Mouse (Mus musculus) embryonic facial prominence, embryonic 12.5 days (tissue): Measurements from ENCODE around the gene Atg16l1. TPM values are rescaled to one million over a fixed set of nuclear protein-coding genes. Genes with fewer than 3 reads are reported as not detected.

Source experiments
- ATAC-seq: fragments of 200-750 bp; cut with Nextera tagmentation; 2 replicates; pipeline ENCODE4 v1.8.0; 2017; ENCODE audit not compliant: insufficient number of reproducible peaks, insufficient read depth, low FRiP score, low TSS enrichment
- H3K27ac ChIP-seq: fragments of 300-500 bp; sonication (generic); 2 replicates; pipeline ENCODE4 v1.5.1; 2016; ENCODE audit warnings: mild to moderate bottlenecking
- H3K27me3 ChIP-seq: fragments of 300-500 bp; sonication (generic); 2 replicates; pipeline ENCODE4 v1.6.1; 2016; ENCODE audit warnings: mild to moderate bottlenecking, moderate library complexity
- H3K36me3 ChIP-seq: fragments of 300-500 bp; sonication (generic); 2 replicates; pipeline ENCODE4 v1.6.1; 2016; ENCODE audit warnings: mild to moderate bottlenecking
- H3K4me1 ChIP-seq: fragments of 300-500 bp; sonication (generic); 2 replicates; pipeline ENCODE4 v1.6.1; 2016
- H3K4me2 ChIP-seq: fragments of 300-500 bp; sonication (generic); replicated peaks from 2 replicates; pipeline ENCODE4 v1.6.1; 2016; ENCODE audit warnings: mild to moderate bottlenecking, moderate library complexity
- H3K4me3 ChIP-seq: fragments of 300-500 bp; sonication (generic); 2 replicates; pipeline ENCODE4 v1.5.1; 2016; ENCODE audit warnings: mild to moderate bottlenecking
- H3K9ac ChIP-seq: fragments of 300-500 bp; sonication (generic); 2 replicates; pipeline ENCODE4 v1.6.1; 2016; ENCODE audit warnings: mild to moderate bottlenecking, moderate library complexity
- H3K9me3 ChIP-seq: fragments of 300-500 bp; sonication (generic); 2 replicates; pipeline ENCODE4 v1.6.1; 2016; ENCODE audit warnings: mild to moderate bottlenecking, moderate library complexity
- WGBS: fragments of 180-500 bp; shearing (Covaris S2); methylation state at CpG from one replicate; pipeline ENCODE4 v1.1.7; 2016; 5-methylcytosine and 5-hydroxymethylcytosine counted together
- polyA plus RNA-seq: library from polyadenylated mRNA; unstranded; fragments of >200 nt; fragmentation: Nextera tagmentation; extraction: Ambion mirVana; gene quantifications from 2 replicates; pipeline ENCODE4 v1.2.1, GENCODE M21; 2016

Atg16l1 gene
- 39.4 and 43.0 TPM in 2 replicates for polyA plus RNA-seq

DNA sequence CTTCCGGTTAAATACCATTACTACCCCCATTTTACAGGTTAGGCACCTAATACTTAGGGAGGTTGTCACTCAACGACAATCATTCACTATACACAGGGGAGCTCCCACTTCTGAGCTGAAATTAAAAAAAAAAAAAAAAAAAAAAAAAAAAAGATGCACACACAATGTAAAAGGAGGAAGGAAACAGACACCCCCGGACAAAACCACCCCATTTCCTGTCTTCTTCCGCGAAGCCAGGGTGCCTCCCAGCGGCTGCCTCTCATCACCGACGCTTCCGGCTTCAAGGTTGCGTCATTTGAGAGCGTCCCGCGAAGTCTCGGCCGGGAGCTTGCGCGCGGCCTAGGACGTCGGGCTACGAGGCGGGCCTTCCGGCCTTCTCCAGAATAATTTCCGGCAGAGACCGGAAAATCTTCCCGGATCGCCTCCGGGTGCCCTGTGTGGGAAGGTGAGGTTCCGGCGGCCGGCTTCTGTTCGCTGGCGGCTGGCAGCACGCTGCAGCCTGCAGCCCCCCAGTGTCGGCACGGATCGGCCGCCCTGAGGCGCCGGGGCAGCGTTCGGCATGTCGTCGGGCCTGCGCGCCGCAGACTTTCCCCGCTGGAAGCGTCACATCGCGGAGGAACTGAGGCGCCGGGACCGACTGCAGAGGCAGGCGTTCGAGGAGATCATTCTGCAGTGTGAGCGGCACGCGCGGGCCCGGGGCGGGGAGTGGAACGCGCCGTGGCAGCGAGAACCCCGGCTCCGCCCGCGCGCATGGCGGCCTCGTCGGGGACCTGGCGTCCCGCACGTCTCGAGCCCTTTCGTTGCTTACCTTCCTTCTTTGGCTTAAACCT lies at the start of gene Atg16l1:
TSS of gene Atg16l1 (plus strand) at position 230 of the 830 bp plus-strand sequence.
- Histone ChIP-seq H3K9ac (peak within 1 kb of the TSS; percentile 76), H3K4me3 (peak within 1 kb of the TSS; percentile 99), H3K9me3 (no peaks in the 10 kb centered on the region), H3K36me3 (peaks cover 19% of the 10 kb centered on the region), H3K27me3 (no peaks in the 10 kb centered on the region), H3K4me1 (peaks cover 6% of the 10 kb centered on the region; the same call in 1 of the 2 replicates), H3K4me2 (peak within 1 kb of the TSS; percentile 58), H3K27ac (peak within 1 kb of the TSS; percentile 90)
- peak; percentile 97 for ATAC-seq
- under 1% methylated on average over 79 of the region's 79 CpGs for WGBS

DNA sequence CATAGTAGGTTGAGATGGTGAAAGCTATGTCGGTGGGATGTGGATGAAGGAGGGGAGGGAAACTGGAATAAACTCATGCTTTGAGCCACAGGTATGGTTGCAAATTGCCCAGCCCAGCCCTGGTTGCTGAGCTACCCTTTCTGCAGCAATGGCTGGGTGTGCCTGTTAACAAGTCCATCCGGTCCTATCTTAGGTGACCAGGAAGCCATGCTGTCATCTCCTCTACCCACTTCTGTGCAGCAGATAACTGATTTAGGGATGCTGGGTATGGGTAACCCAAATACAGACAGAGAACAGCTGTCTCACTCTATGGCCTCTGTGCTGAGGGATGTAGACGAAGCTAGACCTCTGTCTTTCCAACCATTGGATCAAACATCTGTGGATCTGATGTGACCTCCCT lies 49.3 kb upstream of the Atg16l1 start:
- H3K36me3 ChIP-seq, result no peaks in the 10 kb centered on the region
- ATAC-seq, result no peak
- no peaks in the 10 kb centered on the region for H3K27me3 ChIP-seq
- no peaks in the 10 kb centered on the region for H3K9me3 ChIP-seq
- no peak overlapping the region for H3K4me2 ChIP-seq
- 81% methylated on average over 3 of the region's 3 CpGs for WGBS
- H3K27ac ChIP-seq, result no peak overlapping the region
- H3K4me3 ChIP-seq, result no peak overlapping the region
- H3K9ac ChIP-seq, result no peak overlapping the region
- no peaks in the 10 kb centered on the region for H3K4me1 ChIP-seq

DNA sequence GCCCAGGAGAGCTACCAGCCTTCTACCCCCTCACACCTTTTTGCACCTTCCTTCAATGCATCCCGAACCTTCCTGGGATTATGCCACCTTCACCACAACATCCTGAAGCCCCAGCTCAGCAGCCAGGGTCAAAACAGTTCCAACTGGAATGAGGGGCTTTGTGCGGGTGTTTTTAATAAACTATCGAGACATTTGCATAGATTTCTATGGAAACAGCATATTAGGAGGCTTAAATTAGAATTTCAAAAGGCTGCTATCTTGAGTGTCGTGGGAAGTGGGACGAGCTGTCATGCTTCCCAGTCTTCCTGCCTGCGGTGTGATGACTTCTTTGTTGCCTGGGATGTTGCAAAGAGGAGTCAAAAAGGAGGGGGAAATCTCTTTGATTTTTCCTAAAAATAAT lies 46.6 kb upstream of the Atg16l1 start:
- H3K4me1 ChIP-seq, result no peaks in the 10 kb centered on the region
- no peaks in the 10 kb centered on the region for H3K36me3 ChIP-seq
- no peak overlapping the region for H3K4me2 ChIP-seq
- no peak overlapping the region for H3K27ac ChIP-seq
- no peaks in the 10 kb centered on the region for H3K9me3 ChIP-seq
- H3K4me3 ChIP-seq, result no peak overlapping the region
- no peak for ATAC-seq
- 63% methylated on average over 6 of the region's 6 CpGs for WGBS
- no peak overlapping the region for H3K9ac ChIP-seq
- H3K27me3 ChIP-seq, result no peaks in the 10 kb centered on the region

DNA sequence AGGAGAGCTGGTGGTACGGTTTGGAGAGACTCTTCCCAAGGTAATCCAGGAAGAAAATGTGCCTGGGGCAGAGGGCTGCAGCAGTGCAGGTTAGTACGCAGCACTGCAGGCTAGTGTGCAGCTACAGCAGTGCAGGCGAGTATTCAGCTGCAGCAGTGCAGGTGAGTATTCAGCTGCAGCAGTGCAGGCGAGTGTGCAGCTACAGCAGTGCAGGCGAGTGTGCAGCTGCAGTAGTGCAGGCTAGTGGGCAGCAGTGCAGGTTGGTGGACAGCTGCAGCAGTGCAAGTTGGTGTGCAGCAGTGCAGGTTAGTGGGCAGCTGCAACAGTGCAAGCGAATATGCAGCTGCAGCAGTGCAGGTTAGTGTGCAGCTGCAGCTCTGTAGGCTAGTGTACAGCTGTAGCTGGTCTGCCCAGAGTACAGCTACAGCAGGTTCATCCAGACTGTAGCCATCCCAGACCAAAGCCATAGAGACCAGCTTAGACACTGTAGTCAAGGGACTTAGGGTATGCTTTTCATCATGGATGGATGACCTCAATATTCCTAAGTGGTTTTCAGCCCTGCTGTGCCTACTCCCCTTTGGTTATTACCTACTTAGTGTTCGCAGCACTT lies 45.9 kb upstream of the Atg16l1 start:
- Histone ChIP-seq H3K9ac (no peak overlapping the region), H3K4me2 (no peak overlapping the region), H3K4me3 (no peak overlapping the region), H3K36me3 (no peaks in the 10 kb centered on the region), H3K27me3 (no peaks in the 10 kb centered on the region), H3K27ac (no peak overlapping the region), H3K4me1 (no peaks in the 10 kb centered on the region), H3K9me3 (no peaks in the 10 kb centered on the region)
- WGBS, result 75% methylated on average over 7 of the region's 7 CpGs
- ATAC-seq, result no peak

DNA sequence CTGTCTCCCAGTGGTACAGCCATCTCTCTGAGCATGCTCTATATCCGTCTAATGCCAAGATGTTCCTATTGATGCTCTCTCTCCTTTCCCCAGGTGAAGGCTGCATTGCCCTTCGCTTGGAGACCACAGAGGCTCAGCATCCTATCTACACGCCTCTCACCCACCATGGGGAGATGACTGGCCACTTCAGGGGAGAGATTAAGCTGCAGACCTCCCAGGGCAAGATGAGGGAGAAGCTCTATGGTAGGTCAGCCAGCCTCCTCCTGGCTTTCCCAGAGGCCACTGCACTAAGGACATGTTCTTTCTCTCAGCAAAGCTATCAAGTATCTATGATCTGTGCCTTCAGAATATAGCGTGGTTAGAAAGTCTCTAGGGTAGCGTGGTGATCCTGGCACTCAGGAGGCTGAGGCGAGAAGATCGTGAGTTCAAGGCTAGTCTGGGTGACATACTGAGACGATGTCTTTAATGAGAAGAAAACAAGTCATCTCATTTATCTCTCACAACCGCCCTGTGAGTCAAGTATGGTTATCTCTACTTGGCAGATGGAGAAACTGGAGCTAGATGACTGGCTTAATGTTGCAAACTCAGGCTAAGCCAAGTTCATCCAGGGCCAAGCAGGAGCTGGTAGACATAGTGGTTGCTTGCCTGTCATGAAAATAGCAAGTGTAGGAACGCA lies 43.6 kb upstream of the Atg16l1 start:
- H3K9me3 ChIP-seq, result no peaks in the 10 kb centered on the region
- no peaks in the 10 kb centered on the region for H3K4me1 ChIP-seq
- no peak overlapping the region for H3K4me2 ChIP-seq
- H3K9ac ChIP-seq, result no peak overlapping the region
- H3K27me3 ChIP-seq, result no peaks in the 10 kb centered on the region
- H3K4me3 ChIP-seq, result no peak overlapping the region
- H3K36me3 ChIP-seq, result no peaks in the 10 kb centered on the region
- WGBS, result 87% methylated on average over 10 of the region's 10 CpGs
- no peak overlapping the region for H3K27ac ChIP-seq
- ATAC-seq, result no peak

DNA sequence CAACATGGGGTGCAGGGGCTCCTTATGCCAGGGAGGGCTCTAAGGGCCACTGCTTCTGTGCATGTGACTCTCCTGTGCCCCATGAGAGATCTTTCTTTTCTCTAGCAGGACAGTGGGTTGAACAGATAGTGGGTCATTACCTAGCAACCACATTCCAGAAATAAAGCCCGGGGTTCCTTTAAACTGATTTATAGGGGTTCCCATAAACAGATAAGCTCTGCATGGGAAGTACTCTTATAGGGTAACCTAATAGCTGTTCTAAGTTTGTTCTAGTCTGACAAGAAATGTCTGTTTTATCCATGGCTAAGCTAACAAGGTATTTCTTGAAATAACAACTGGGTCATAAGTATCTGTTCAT lies 43.1 kb upstream of the Atg16l1 start:
- ATAC-seq, result no peak
- no peaks in the 10 kb centered on the region for H3K9me3 ChIP-seq
- H3K4me2 ChIP-seq, result no peak overlapping the region
- no peaks in the 10 kb centered on the region for H3K4me1 ChIP-seq
- H3K9ac ChIP-seq, result no peak overlapping the region
- no peaks in the 10 kb centered on the region for H3K27me3 ChIP-seq
- H3K36me3 ChIP-seq, result no peaks in the 10 kb centered on the region
- no peak overlapping the region for H3K27ac ChIP-seq
- no peak overlapping the region for H3K4me3 ChIP-seq
- 97% methylated on average over 1 of the region's 1 CpGs for WGBS

DNA sequence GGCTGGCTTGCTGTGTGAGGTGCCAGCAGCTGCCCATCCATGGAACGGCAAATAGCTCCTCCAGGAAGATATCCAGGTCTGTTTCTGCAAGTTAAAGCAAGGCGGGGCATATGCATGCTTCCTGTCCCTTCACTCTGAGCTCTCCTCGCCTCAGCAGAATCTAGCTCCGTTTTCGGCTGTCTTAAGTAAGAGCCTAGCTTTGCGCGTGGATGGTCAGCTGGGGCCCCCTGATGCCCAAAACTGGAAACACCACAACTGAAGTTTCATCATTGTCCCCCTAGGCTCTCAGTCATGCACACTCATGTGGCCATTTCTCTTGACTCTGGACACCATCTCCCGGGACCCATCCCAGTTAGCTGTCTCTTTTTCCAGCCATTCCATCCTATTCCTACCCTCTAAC lies 34.3 kb upstream of the Atg16l1 start:
- Histone ChIP-seq H3K9ac (no peak overlapping the region), H3K9me3 (no peaks in the 10 kb centered on the region), H3K27ac (no peak overlapping the region), H3K27me3 (no peaks in the 10 kb centered on the region), H3K4me3 (no peak overlapping the region), H3K4me1 (no peaks in the 10 kb centered on the region), H3K36me3 (no peaks in the 10 kb centered on the region), H3K4me2 (no peak overlapping the region)
- ATAC-seq, result no peak
- WGBS, result 32% methylated on average over 8 of the region's 8 CpGs

DNA sequence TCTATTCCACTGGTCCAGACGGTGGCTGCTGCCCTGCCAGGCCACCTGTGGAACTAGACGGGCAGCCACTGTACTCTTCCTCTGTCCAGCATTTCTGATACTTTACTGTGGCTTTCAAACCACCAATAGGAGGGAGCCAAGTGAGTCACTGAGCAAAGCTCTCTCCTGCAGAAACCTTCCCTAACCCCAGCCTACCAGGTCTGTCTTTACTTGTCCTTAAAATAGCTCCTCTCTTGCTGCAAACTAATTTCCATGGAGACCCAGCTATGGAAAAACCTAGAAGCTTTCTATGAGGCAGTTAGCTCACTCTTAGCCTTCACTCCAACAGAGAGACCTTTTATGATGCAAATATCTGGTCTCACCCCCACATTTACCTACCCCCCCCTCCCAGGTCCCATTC lies 33.6 kb upstream of the Atg16l1 start:
- WGBS, result 38% methylated on average over 2 of the region's 2 CpGs
- ATAC-seq, result no peak

DNA sequence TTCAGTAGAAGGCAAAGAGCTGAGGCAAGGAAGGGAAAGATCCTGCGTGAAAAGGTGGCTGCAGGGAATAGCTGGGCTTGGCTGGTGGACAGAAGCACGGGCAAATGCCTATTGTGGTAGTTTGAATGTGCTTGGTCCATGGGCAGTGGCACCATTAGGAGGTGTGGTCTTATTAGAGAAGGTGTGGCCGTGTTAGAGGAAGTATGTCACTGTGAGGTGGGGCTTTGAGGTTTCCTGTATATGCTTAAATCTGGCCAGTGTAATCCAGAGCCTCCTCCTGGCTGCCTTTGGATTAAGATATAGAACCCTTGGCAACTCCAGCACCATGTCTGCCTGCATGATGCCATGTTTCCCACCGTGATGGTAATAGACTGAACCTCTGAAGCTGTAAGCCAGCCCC lies 32.3 kb upstream of the Atg16l1 start:
- H3K36me3 ChIP-seq, result no peaks in the 10 kb centered on the region
- WGBS, result 76% methylated on average over 4 of the region's 4 CpGs
- H3K27me3 ChIP-seq, result no peaks in the 10 kb centered on the region
- no peaks in the 10 kb centered on the region for H3K4me1 ChIP-seq
- H3K27ac ChIP-seq, result no peak overlapping the region
- no peak overlapping the region for H3K4me2 ChIP-seq
- H3K4me3 ChIP-seq, result no peak overlapping the region
- H3K9ac ChIP-seq, result no peak overlapping the region
- no peak for ATAC-seq
- no peaks in the 10 kb centered on the region for H3K9me3 ChIP-seq

More for the DNA sequence above, 33.6 kb upstream of the Atg16l1 start:
- H3K4me1 ChIP-seq, result no peaks in the 10 kb centered on the region
- no peaks in the 10 kb centered on the region for H3K9me3 ChIP-seq
- H3K27me3 ChIP-seq, result no peaks in the 10 kb centered on the region
- H3K4me2 ChIP-seq, result no peak overlapping the region
- H3K9ac ChIP-seq, result no peak overlapping the region
- H3K36me3 ChIP-seq, result no peaks in the 10 kb centered on the region
- no peak overlapping the region for H3K4me3 ChIP-seq
- no peak overlapping the region for H3K27ac ChIP-seq

DNA sequence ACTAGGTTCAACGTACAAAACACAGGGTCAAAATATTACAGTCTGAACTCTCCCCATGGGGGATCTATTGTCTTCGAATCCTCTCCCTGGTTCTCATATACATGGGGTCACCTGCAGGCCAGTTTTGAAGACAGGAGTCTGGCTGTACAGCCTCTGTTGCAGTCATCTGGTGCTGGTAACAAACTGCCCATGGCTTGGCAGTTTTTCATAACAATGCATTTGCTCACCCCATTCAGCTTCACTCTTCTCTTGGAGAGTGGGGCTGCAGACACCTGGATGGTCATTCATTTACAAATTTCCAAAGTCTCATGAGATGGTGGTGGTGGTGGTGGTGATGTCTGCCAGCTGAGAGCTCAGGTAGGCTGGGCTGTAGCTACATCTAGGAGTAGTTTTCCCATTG lies 26.6 kb upstream of the Atg16l1 start:
- H3K9ac ChIP-seq, result no peak overlapping the region
- ATAC-seq, result no peak
- no peaks in the 10 kb centered on the region for H3K9me3 ChIP-seq
- WGBS, result 78% methylated on average over 2 of the region's 2 CpGs
- H3K4me1 ChIP-seq, result no peaks in the 10 kb centered on the region
- no peaks in the 10 kb centered on the region for H3K36me3 ChIP-seq
- H3K27ac ChIP-seq, result no peak overlapping the region
- no peaks in the 10 kb centered on the region for H3K27me3 ChIP-seq
- no peak overlapping the region for H3K4me3 ChIP-seq
- no peak overlapping the region for H3K4me2 ChIP-seq

DNA sequence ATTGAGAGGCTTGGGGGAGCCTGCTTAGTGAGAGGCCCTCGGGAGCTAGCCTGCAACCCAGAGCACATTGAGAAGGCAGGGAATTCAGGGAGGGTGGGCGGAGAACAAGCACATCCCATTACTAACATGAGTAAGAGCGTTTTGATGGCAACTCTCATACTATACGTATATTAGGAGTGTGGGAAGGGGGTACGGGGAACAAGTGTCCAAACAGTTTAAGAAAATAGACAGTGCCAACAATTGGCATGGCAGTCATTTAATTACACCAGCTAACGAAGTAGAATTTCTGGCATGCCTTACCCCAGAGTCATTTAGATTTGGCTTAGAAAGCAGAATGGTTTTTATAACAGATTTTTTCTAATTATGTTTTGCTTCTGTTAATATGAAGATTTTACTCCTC lies 25.8 kb upstream of the Atg16l1 start:
- H3K27me3 ChIP-seq, result no peaks in the 10 kb centered on the region
- 82% methylated on average over 6 of the region's 6 CpGs for WGBS
- H3K4me3 ChIP-seq, result no peak overlapping the region
- H3K4me1 ChIP-seq, result no peaks in the 10 kb centered on the region
- ATAC-seq, result no peak
- no peak overlapping the region for H3K4me2 ChIP-seq
- H3K9ac ChIP-seq, result no peak overlapping the region
- H3K9me3 ChIP-seq, result no peaks in the 10 kb centered on the region
- no peak overlapping the region for H3K27ac ChIP-seq
- H3K36me3 ChIP-seq, result no peaks in the 10 kb centered on the region

DNA sequence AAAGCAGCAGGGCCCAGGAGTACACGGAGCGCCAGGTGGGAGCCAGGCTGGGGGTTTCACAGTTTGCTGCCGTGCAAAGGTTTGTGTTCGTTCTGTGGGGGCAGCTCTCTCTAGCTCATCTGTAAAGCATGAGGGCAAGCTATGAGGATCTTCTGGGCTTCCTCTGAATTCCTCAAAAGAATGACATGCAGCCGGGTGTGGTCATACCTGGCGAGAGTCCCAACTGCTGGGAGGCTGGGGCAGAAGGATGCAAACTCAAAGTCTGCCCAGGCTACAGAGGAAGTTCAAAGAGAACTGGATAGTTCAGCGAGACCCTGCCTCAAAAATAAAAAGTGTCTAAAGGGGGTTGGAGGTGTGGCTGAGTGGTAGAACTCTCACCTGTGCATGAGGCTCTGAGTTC lies 25.4 kb upstream of the Atg16l1 start:
- Histone ChIP-seq H3K4me1 (no peaks in the 10 kb centered on the region), H3K9me3 (no peaks in the 10 kb centered on the region), H3K27me3 (no peaks in the 10 kb centered on the region), H3K4me2 (no peak overlapping the region), H3K4me3 (no peak overlapping the region), H3K36me3 (no peaks in the 10 kb centered on the region), H3K9ac (no peak overlapping the region), H3K27ac (no peak overlapping the region)
- 81% methylated on average over 7 of the region's 7 CpGs for WGBS
- ATAC-seq, result no peak
